Mouse (Mus musculus) right cerebral cortex, postnatal 36 days (tissue): ENCODE data around the gene Usp51.
"Not testable (repeated sequence)": the region's sequence is repeated elsewhere in the genome, so short reads cannot be mapped to it uniquely, and the experiment has no call there.

Experiments used
- DNase-seq, 2 experiments: peaks; one replicate each; pipeline ENCODE4 v3.0.0; 2022; ENCODE audit warnings: low spot score in 2 of 2, mixed read lengths in 1 of 2

The Usp51 gene

GRCm38 (mm10) chrX:153006387-153006841 is at the start of gene Usp51:
TSS of gene Usp51 (plus strand) at chrX:153006469.
- DNase-seq, result peak; percentile 6 to 25

- no peak for DNase-seq
Measured at GRCm38 (mm10) chrX:152969606-152970005, 36.7 kb upstream of the Usp51 start.

GRCm38 (mm10) chrX:152973476-152974203 is 32.6 kb upstream of the Usp51 start:
- DNase-seq, result not testable (repeated sequence)

GRCm38 (mm10) chrX:152974204-152974661 is 32.0 kb upstream of the Usp51 start:
- DNase-seq, result peak; percentile 56 to 61

- no peak for DNase-seq
Measured at GRCm38 (mm10) chrX:152976538-152976937, 29.7 kb upstream of the Usp51 start.

GRCm38 (mm10) chrX:152985009-152985408 is 21.3 kb upstream of the Usp51 start:
- no peak for DNase-seq

- DNase-seq, result not testable (repeated sequence)
Measured at GRCm38 (mm10) chrX:152989852-152990251, 16.4 kb upstream of the Usp51 start.

- not testable (repeated sequence) for DNase-seq
Measured at GRCm38 (mm10) chrX:152996105-152996504, 10.2 kb upstream of the Usp51 start.

- DNase-seq, result peak; percentile 3 to 16
Measured at GRCm38 (mm10) chrX:153007021-153007684, 884 bp downstream of the Usp51 start.

- DNase-seq, result no peak
Measured at GRCm38 (mm10) chrX:153007685-153008047, 1.4 kb downstream of the Usp51 start.

GRCm38 (mm10) chrX:153025255-153025654 is 19.0 kb downstream of the Usp51 start:
- not testable (repeated sequence) for DNase-seq

GRCm38 (mm10) chrX:153025709-153026108 is 19.4 kb downstream of the Usp51 start:
- not testable (repeated sequence) for DNase-seq

GRCm38 (mm10) chrX:153031547-153031946 is 25.3 kb downstream of the Usp51 start:
- not testable (repeated sequence) for DNase-seq

GRCm38 (mm10) chrX:153037087-153037971 is 31.1 kb downstream of the Usp51 start, which contains the start of gene Mageh1:
TSS of gene Mageh1 (minus strand) at chrX:153037575.
- peak; percentile 78 to 80 for DNase-seq

- not testable (repeated sequence) for DNase-seq
Measured at GRCm38 (mm10) chrX:153037972-153038744, 31.9 kb downstream of the Usp51 start.
